Mouse (Mus musculus) bone marrow, adult 2 months (tissue): Measurements from ENCODE around the gene Carmil1. TPM values are rescaled to one million over a fixed set of nuclear protein-coding genes. Genes with fewer than 3 reads are reported as not detected.

Experiments
- H3K27ac ChIP-seq: fragments of 200-500 bp; 2 replicates; pipeline ENCODE4 v1.5.1; 2012; ENCODE audit warnings: low read depth, mild to moderate bottlenecking, control low read depth, inconsistent platforms, low read length; ENCODE audit not compliant: control insufficient read depth, poor library complexity, insufficient read depth
- H3K4me1 ChIP-seq: fragments of 200-500 bp; 2 replicates; pipeline ENCODE4 v1.6.1; 2011; ENCODE audit warnings: low read length; ENCODE audit not compliant: control insufficient read depth, insufficient read depth
- H3K4me3 ChIP-seq: fragments of 200-500 bp; replicated peaks from 2 replicates; pipeline ENCODE3; 2011; ENCODE audit warnings: mild to moderate bottlenecking, low read depth, low read length, control low read depth; ENCODE audit not compliant: control insufficient read depth
- CTCF ChIP-seq: fragments of 200-500 bp; IDR thresholded peaks from 2 replicates; pipeline ENCODE4 v1.5.1; 2011; ENCODE audit warnings: low read length, control low read depth; ENCODE audit not compliant: control insufficient read depth, insufficient read depth
- POLR2A ChIP-seq: fragments of 200-500 bp; IDR thresholded peaks from 2 replicates; pipeline ENCODE4 v1.6.1; 2011; ENCODE audit warnings: low read depth, mild to moderate bottlenecking, control low read depth, low read length, borderline replicate concordance; ENCODE audit not compliant: control insufficient read depth
- WGBS: fragments of 180-500 bp; shearing (Covaris S2); methylation state at CpG from one replicate; pipeline ENCODE4 v1.1.7; 2018; 5-methylcytosine and 5-hydroxymethylcytosine counted together
- polyA plus RNA-seq: library from polyadenylated mRNA; stranded (reverse); fragments of >200 nt; gene quantifications from 2 replicates; pipeline ENCODE4 v1.2.4, GENCODE M21; 2011; ENCODE audit warnings: low replicate concordance; ENCODE audit not compliant: missing spikeins, insufficient read depth, insufficient read length

Carmil1 gene
- polyA plus RNA-seq, 1 experiment, result 9.8 TPM

- TF ChIP-seq CTCF (no peak), POLR2A (no peak)
Observed at GRCm38 (mm10) chr13:24251236-24251635, 29.4 kb downstream of the Carmil1 start.

GRCm38 (mm10) chr13:24247928-24248327, 32.7 kb downstream of the Carmil1 start:
- Histone ChIP-seq H3K27ac (no peak overlapping the region), H3K4me1 (no peaks in the 10 kb centered on the region), H3K4me3 (no peak overlapping the region)
- 56% methylated on average over 5 of the region's 5 CpGs for WGBS
- TF ChIP-seq CTCF, result no peak
- TF ChIP-seq POLR2A, result no peak

More at GRCm38 (mm10) chr13:24251236-24251635, 29.4 kb downstream of the Carmil1 start:
- Histone ChIP-seq H3K27ac (no peak overlapping the region), H3K4me1 (no peaks in the 10 kb centered on the region), H3K4me3 (no peak overlapping the region)
- 86% methylated on average over 7 of the region's 7 CpGs for WGBS

GRCm38 (mm10) chr13:24247441-24247840, 33.2 kb downstream of the Carmil1 start:
- 82% methylated on average over 3 of the region's 3 CpGs for WGBS
- Histone ChIP-seq H3K27ac (no peak overlapping the region), H3K4me1 (no peaks in the 10 kb centered on the region), H3K4me3 (no peak overlapping the region)
- TF ChIP-seq POLR2A (no peak), CTCF (no peak)

GRCm38 (mm10) chr13:24246266-24246665, 34.3 kb downstream of the Carmil1 start:
- H3K27ac ChIP-seq, result no peak overlapping the region
- no peaks in the 10 kb centered on the region for H3K4me1 ChIP-seq
- WGBS, result 70% methylated on average over 6 of the region's 6 CpGs
- H3K4me3 ChIP-seq, result no peak overlapping the region
- TF ChIP-seq POLR2A (no peak), CTCF (no peak)

- H3K27ac ChIP-seq, result no peak overlapping the region
- 77% methylated on average over 11 of the region's 11 CpGs for WGBS
- H3K4me3 ChIP-seq, result no peak overlapping the region
- no peak for TF ChIP-seq POLR2A
- TF ChIP-seq CTCF, result no peak
- no peaks in the 10 kb centered on the region for H3K4me1 ChIP-seq
Observed at GRCm38 (mm10) chr13:24244613-24245012, 36.0 kb downstream of the Carmil1 start.

- no peak for TF ChIP-seq CTCF
- TF ChIP-seq POLR2A, result no peak
- 60% methylated on average over 4 of the region's 4 CpGs for WGBS
Observed at GRCm38 (mm10) chr13:24243964-24244363, 36.6 kb downstream of the Carmil1 start.

GRCm38 (mm10) chr13:24242429-24243106, 38.0 kb downstream of the Carmil1 start:
- Histone ChIP-seq H3K4me1 (no peaks in the 10 kb centered on the region), H3K27ac (no peak overlapping the region), H3K4me3 (no peak overlapping the region)
- WGBS, result 77% methylated on average over 5 of the region's 5 CpGs
- TF ChIP-seq POLR2A, result no peak
- no peak for TF ChIP-seq CTCF

More at GRCm38 (mm10) chr13:24243964-24244363, 36.6 kb downstream of the Carmil1 start:
- no peak overlapping the region for H3K27ac ChIP-seq
- H3K4me3 ChIP-seq, result no peak overlapping the region
- H3K4me1 ChIP-seq, result no peaks in the 10 kb centered on the region

GRCm38 (mm10) chr13:24241201-24241600, 39.4 kb downstream of the Carmil1 start:
- Histone ChIP-seq H3K27ac (no peak overlapping the region), H3K4me1 (no peaks in the 10 kb centered on the region), H3K4me3 (no peak overlapping the region)
- TF ChIP-seq POLR2A (no peak), CTCF (no peak)
- 37% methylated on average over 5 of the region's 5 CpGs for WGBS
